Mouse (Mus musculus) liver, embryonic 16.5 days (tissue): ENCODE data around the gene Arhgap22. TPM values are rescaled to one million over a fixed set of nuclear protein-coding genes. Genes with fewer than 3 reads are reported as not detected.

Experiments
- ATAC-seq: fragments of 200-750 bp; cut with Nextera tagmentation; 2 replicates; pipeline ENCODE4 v1.8.0; 2017; ENCODE audit warnings: low read depth, mild to moderate bottlenecking, moderate number of reproducible peaks, moderate library complexity
- H3K27ac ChIP-seq: fragments of 300-500 bp; sonication (generic); 2 replicates; pipeline ENCODE4 v1.5.1; 2014; ENCODE audit warnings: mild to moderate bottlenecking, low read length
- H3K27me3 ChIP-seq: fragments of 300-500 bp; sonication (generic); 2 replicates; pipeline ENCODE4 v1.6.1; 2014; ENCODE audit warnings: low read depth, low read length, mixed read lengths; ENCODE audit not compliant: control insufficient read depth, insufficient read depth
- H3K36me3 ChIP-seq: fragments of 300-500 bp; sonication (generic); 2 replicates; pipeline ENCODE4 v1.6.1; 2014; ENCODE audit warnings: mild to moderate bottlenecking; ENCODE audit not compliant: control insufficient read depth, insufficient read depth
- H3K4me1 ChIP-seq: fragments of 300-500 bp; sonication (generic); 2 replicates; pipeline ENCODE4 v1.6.1; 2014; ENCODE audit warnings: low read depth, low read length, mixed read lengths; ENCODE audit not compliant: control insufficient read depth
- H3K4me2 ChIP-seq: fragments of 300-500 bp; sonication (generic); 2 replicates; pipeline ENCODE4 v1.6.1; 2014; ENCODE audit warnings: low read depth, low read length, mixed read lengths
- H3K4me3 ChIP-seq: fragments of 300-500 bp; sonication (generic); 2 replicates; pipeline ENCODE4 v1.5.1; 2014; ENCODE audit warnings: low read depth, mild to moderate bottlenecking, low read length
- H3K9ac ChIP-seq: fragments of 300-500 bp; sonication (generic); 2 replicates; pipeline ENCODE4 v1.6.1; 2014; ENCODE audit warnings: low read depth, low read length
- H3K9me3 ChIP-seq: fragments of 300-500 bp; sonication (generic); replicated peaks from 2 replicates; pipeline ENCODE4 v1.6.1; 2016; ENCODE audit warnings: low read length; ENCODE audit not compliant: control insufficient read depth
- WGBS: fragments of 180-500 bp; shearing (Covaris S2); extraction: QIAGEN DNeasy Blood & Tissue Kit; methylation state at CpG from one replicate; pipeline ENCODE4 v1.1.7; 2014; ENCODE audit not compliant: insufficient replicate concordance; 5-methylcytosine and 5-hydroxymethylcytosine counted together
- polyA plus RNA-seq: library from polyadenylated mRNA; unstranded; fragments of >200 nt; fragmentation: Nextera tagmentation; extraction: Ambion mirVana; gene quantifications from 2 replicates; pipeline ENCODE4 v1.2.1, GENCODE M21; 2015

Gene Arhgap22
- polyA plus RNA-seq, 1 experiment from 2014 or later = 4.1 TPM

DNA sequence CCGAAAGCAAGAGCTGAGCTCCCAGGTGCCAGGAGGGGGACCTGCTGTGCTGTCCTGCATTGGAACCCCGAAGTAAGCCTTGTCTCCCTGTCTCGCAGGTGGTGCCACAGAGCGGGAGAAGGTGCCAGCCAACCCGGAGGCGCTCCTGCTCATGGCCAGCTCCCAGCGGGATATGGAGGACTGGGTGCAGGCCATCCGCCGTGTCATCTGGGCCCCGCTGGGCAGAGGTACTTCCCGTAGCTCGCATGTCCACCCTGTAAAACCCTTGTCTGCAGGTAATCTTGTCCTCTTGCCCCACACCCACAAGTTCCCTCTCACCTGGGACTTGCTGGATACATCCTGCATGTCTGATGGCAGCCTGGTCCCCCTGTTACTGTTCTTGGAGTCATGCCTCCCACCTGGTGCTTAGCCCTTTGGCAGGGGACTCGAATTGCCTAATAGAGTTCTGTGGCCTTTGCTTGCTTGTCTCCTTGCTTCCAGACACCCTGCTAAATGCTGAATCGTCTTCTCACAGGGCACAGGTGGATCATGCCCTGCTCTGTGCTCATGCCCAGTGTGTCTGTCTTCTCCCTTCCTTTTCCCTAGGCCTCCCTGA, 129.4 kb downstream of the Arhgap22 start:
- Histone ChIP-seq H3K27me3 (no peaks in the 10 kb centered on the region), H3K4me2 (no peak overlapping the region), H3K4me3 (no peak overlapping the region), H3K4me1 (no peaks in the 10 kb centered on the region), H3K9me3 (no peaks in the 10 kb centered on the region), H3K27ac (no peak overlapping the region), H3K9ac (no peak overlapping the region), H3K36me3 (no peaks in the 10 kb centered on the region)
- no peak for ATAC-seq
- WGBS = 71% methylated on average over 14 of the region's 14 CpGs

GRCm38 (mm10) chr14:33346546-33346945, 132.7 kb downstream of the Arhgap22 start:
- no peaks in the 10 kb centered on the region for H3K36me3 ChIP-seq
- no peak overlapping the region for H3K9ac ChIP-seq
- no peaks in the 10 kb centered on the region for H3K9me3 ChIP-seq
- H3K27me3 ChIP-seq = peaks cover 12% of the 10 kb centered on the region
- H3K4me2 ChIP-seq = no peak overlapping the region
- no peak overlapping the region for H3K27ac ChIP-seq
- 44% methylated on average over 6 of the region's 6 CpGs for WGBS
- ATAC-seq = no peak
- H3K4me1 ChIP-seq = no peaks in the 10 kb centered on the region
- no peak overlapping the region for H3K4me3 ChIP-seq

GRCm38 (mm10) chr14:33347738-33348137, 133.9 kb downstream of the Arhgap22 start:
- whole genome bisulfite sequencing = 45% methylated on average over 4 of the region's 4 CpGs
- H3K4me1 ChIP-seq = no peaks in the 10 kb centered on the region
- H3K4me3 ChIP-seq = no peak overlapping the region
- H3K9ac ChIP-seq = no peak overlapping the region
- H3K36me3 ChIP-seq = no peaks in the 10 kb centered on the region
- ATAC-seq = no peak
- no peak overlapping the region for H3K4me2 ChIP-seq
- peaks cover 20% of the 10 kb centered on the region for H3K27me3 ChIP-seq
- no peaks in the 10 kb centered on the region for H3K9me3 ChIP-seq
- no peak overlapping the region for H3K27ac ChIP-seq

DNA sequence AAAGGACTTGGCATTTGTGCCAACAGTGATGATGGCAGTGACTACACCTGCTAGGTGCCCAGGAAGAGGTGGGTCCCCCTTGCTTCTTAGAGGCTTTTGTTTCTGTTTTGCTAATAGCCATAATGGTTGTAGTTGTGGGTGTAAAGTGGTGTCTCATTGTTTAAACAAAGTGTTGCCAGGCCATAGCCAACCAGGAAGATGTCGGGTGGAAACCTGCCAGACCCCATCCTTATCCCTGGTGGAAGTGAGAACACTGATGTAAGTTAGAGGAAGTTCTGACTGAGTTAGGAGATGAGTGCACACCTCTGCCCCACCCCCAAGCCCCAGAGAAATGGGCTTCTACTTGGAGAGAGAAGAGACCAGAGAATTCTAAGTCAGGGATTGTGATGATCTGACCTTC, 134.3 kb downstream of the Arhgap22 start:
- Histone ChIP-seq H3K9ac (no peak overlapping the region), H3K36me3 (no peaks in the 10 kb centered on the region), H3K4me3 (no peak overlapping the region), H3K4me1 (no peaks in the 10 kb centered on the region), H3K9me3 (no peaks in the 10 kb centered on the region), H3K27ac (no peak overlapping the region), H3K4me2 (no peak overlapping the region), H3K27me3 (peaks cover 20% of the 10 kb centered on the region)
- ATAC-seq = no peak
- WGBS = 38% methylated on average over 1 of the region's 1 CpGs

DNA sequence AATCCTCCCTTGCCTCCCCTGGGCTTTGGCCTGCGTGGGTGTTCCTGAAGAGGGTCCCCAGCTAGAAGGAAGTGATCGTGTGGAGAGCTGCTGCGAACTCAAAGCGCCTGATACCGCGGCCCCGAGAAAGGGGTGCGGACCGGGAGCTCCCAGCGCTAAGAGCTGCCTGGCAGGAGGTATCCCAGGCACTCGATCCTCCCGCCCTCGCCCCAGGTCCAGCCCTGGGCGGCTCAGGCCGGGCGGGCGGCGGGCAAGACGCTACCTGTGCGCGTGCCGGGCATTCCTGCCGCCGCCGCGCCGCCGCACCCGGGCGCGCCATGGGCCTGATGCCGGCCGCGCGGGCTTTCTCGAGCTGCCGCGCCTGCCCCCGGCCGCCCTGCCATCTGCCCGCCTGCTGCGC, 137.2 kb downstream of the Arhgap22 start:
- H3K4me1 ChIP-seq = no peaks in the 10 kb centered on the region
- WGBS = under 1% methylated on average over 36 of the region's 42 CpGs
- peaks cover 20% of the 10 kb centered on the region for H3K27me3 ChIP-seq
- peak overlapping the region; percentile 38 for H3K4me3 ChIP-seq
- H3K36me3 ChIP-seq = no peaks in the 10 kb centered on the region
- ATAC-seq = peak; percentile 30
- H3K9ac ChIP-seq = no peak overlapping the region; the same call in 1 of the 2 replicates
- peak overlapping the region; percentile 63 for H3K4me2 ChIP-seq
- no peaks in the 10 kb centered on the region for H3K9me3 ChIP-seq
- H3K27ac ChIP-seq = no peak overlapping the region

GRCm38 (mm10) chr14:33351984-33352722, 138.3 kb downstream of the Arhgap22 start:
- no peaks in the 10 kb centered on the region for H3K9me3 ChIP-seq
- H3K4me1 ChIP-seq = no peaks in the 10 kb centered on the region
- ATAC-seq = no peak
- H3K27me3 ChIP-seq = peaks cover 20% of the 10 kb centered on the region
- H3K4me2 ChIP-seq = no peak overlapping the region
- no peaks in the 10 kb centered on the region for H3K36me3 ChIP-seq
- H3K27ac ChIP-seq = no peak overlapping the region
- H3K4me3 ChIP-seq = no peak overlapping the region
- 49% methylated on average over 6 of the region's 6 CpGs for WGBS
- no peak overlapping the region for H3K9ac ChIP-seq

DNA sequence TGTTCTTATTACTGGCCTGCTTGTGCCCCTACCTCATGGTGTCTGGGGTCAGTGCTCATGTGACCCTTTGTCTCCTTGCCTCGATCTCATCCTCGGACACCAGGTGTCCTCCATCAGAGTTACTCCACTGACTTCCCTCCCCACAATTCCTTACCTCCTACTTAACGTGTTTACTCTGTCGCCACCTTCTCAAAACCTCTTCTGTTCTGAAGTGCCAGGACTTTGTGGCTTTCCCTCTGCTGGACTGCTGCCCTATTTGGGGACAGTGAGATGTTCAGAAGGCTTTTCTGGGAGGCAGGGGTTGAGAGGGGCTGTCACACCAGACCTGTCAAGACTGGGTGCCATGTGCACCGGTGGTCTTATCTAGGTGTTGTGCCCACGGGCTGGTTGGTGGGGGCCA, 139.1 kb downstream of the Arhgap22 start:
- H3K27me3 ChIP-seq = peaks cover 20% of the 10 kb centered on the region
- ATAC-seq = no peak
- H3K4me1 ChIP-seq = no peaks in the 10 kb centered on the region
- WGBS = 61% methylated on average over 6 of the region's 6 CpGs
- H3K9me3 ChIP-seq = no peaks in the 10 kb centered on the region
- H3K4me3 ChIP-seq = no peak overlapping the region
- H3K36me3 ChIP-seq = no peaks in the 10 kb centered on the region
- no peak overlapping the region for H3K4me2 ChIP-seq
- H3K27ac ChIP-seq = no peak overlapping the region
- H3K9ac ChIP-seq = no peak overlapping the region

GRCm38 (mm10) chr14:33355276-33355675, 141.4 kb downstream of the Arhgap22 start:
- Histone ChIP-seq H3K4me1 (no peaks in the 10 kb centered on the region), H3K27me3 (peaks cover 20% of the 10 kb centered on the region), H3K9ac (no peak overlapping the region), H3K36me3 (no peaks in the 10 kb centered on the region), H3K27ac (no peak overlapping the region), H3K4me3 (no peak overlapping the region), H3K9me3 (no peaks in the 10 kb centered on the region), H3K4me2 (no peak overlapping the region)
- ATAC-seq = no peak
- WGBS = 65% methylated on average over 5 of the region's 5 CpGs

GRCm38 (mm10) chr14:33357600-33358368, 144.0 kb downstream of the Arhgap22 start:
- Histone ChIP-seq H3K27ac (no peak overlapping the region), H3K4me2 (no peak overlapping the region), H3K27me3 (no peaks in the 10 kb centered on the region), H3K9me3 (no peaks in the 10 kb centered on the region), H3K36me3 (no peaks in the 10 kb centered on the region), H3K9ac (no peak overlapping the region), H3K4me1 (no peaks in the 10 kb centered on the region; the same call in 1 of the 2 replicates), H3K4me3 (no peak overlapping the region)
- WGBS = 43% methylated on average over 12 of the region's 12 CpGs
- ATAC-seq = no peak
